Mouse (Mus musculus): Measurements from ENCODE around the gene Hoxd11. TPM values are rescaled to one million over a fixed set of nuclear protein-coding genes. Genes with fewer than 3 reads are reported as not detected.

The Hoxd11 gene
- polyA plus RNA-seq (2014; fragmentation: Illumina TruSeq; extraction: RNeasy Lipid Tissue Mini Kit (QIAGEN cat#74804)), result 4.8 TPM

DNA sequence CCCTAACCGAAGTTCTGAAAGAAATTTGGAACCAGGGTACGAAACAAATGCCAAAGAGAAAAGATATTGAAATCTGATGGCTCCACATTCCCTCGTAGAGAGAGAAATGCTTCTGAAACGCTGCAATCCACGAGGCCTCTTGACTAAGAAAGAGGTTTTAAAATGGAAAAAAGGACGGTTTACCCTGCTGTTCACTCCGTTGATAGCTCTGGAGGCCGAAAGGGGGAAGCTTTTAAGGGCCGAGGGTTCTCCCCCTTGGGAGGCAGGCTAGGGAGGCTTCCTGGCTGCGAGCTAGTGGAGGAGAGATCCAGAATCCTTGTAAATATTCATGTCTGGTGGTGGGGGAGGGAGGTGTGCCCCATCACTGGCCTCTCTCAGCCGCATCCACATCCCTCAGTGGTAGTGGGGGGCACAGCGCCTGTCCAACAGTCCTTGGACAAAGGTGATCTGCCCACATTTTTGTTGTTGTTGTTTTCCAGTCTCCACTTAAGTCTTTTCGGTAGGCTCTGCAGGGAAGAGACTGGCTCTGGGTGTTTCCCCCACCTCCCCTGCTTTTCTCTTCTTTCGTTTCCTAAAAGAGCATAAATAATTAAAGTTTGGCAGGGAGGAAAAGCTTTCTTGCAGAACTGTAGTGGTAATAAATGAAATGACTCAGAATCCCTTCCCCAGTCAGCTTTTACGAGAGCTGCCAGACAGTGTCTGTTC is at the start of gene Hoxd11:
Hoxd11 (plus strand) TSS at position 667 of the 705 bp plus-strand sequence.

GRCm38 (mm10) chr2:74659507-74660005 is 19.8 kb upstream of the Hoxd11 start, which contains the start of gene Evx2:
TSS of gene Evx2 (minus strand) at chr2:74659557.

GRCm38 (mm10) chr2:74667842-74668357 is 11.5 kb upstream of the Hoxd11 start, which contains the start of gene Hoxd13:
TSS of gene Hoxd13 (plus strand) at chr2:74668310.

DNA sequence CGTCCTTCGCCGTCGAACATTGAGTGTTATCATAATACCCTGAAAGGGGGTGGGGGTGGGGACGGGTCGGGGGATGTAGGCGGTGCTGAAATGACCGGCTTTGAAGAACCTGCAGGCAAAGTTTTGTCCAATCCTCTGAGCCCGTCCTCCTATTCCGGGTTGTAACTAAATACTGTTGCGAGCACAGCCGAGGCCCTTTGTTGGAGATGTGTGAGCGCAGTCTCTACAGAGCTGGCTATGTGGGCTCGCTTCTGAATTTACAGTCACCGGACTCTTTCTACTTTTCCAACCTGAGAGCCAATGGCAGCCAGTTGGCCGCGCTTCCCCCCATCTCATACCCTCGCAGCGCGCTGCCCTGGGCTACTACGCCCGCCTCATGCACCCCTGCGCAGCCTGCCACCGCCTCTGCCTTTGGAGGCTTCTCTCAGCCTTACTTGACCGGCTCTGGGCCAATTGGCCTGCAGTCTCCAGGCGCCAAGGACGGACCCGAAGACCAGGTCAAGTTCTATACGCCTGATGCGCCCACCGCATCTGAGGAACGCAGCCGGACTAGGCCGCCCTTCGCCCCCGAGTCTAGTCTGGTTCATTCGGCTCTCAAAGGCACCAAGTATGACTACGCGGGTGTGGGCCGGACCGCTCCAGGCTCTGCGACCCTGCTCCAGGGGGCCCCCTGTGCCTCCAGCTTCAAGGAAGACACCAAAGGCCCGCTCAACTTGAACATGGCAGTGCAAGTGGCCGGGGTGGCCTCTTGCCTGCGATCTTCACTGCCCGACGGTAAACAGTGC is 4.3 kb upstream of the Hoxd11 start, which contains the start of gene Hoxd12:
Hoxd12 (plus strand) TSS at position 133 of the 785 bp plus-strand sequence.

GRCm38 (mm10) chr2:74691022-74691951 is 11.9 kb downstream of the Hoxd11 start, which contains the start of gene Hoxd10:
TSS of gene Hoxd10 (plus strand) at chr2:74691924.

DNA sequence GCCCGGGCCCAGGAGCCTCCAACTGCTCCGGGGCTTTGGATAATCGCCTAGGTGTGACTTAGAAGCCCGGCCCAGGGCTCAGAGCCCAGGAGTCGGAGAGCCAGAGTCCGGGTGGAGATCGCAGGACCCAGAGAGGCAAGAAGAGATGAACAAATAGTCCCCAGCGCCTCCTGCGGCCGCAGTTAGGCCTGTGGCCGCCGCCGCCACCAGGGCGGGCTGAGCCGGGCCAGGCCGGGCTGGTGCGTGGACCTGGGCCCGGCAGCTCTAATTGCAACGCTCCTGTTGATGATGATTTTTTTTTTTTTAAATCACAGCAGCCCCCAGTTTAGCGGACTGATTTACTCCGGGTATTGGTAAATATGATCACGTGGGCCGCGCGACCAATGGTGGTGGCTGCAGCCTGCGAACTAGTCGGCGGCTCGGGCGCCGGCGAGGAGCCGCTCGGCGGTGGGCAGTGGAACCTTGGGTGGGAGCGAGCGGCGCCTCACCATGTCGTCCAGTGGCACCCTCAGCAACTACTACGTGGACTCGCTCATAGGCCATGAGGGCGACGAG is 18.3 kb downstream of the Hoxd11 start, which contains the start of gene Hoxd9:
Hoxd9 (plus strand) TSS at position 161 of the 555 bp plus-strand sequence.

GRCm38 (mm10) chr2:74704393-74704998 is 25.1 kb downstream of the Hoxd11 start, which contains the start of gene Hoxd8:
TSS of gene Hoxd8 (plus strand) at chr2:74704615.

DNA sequence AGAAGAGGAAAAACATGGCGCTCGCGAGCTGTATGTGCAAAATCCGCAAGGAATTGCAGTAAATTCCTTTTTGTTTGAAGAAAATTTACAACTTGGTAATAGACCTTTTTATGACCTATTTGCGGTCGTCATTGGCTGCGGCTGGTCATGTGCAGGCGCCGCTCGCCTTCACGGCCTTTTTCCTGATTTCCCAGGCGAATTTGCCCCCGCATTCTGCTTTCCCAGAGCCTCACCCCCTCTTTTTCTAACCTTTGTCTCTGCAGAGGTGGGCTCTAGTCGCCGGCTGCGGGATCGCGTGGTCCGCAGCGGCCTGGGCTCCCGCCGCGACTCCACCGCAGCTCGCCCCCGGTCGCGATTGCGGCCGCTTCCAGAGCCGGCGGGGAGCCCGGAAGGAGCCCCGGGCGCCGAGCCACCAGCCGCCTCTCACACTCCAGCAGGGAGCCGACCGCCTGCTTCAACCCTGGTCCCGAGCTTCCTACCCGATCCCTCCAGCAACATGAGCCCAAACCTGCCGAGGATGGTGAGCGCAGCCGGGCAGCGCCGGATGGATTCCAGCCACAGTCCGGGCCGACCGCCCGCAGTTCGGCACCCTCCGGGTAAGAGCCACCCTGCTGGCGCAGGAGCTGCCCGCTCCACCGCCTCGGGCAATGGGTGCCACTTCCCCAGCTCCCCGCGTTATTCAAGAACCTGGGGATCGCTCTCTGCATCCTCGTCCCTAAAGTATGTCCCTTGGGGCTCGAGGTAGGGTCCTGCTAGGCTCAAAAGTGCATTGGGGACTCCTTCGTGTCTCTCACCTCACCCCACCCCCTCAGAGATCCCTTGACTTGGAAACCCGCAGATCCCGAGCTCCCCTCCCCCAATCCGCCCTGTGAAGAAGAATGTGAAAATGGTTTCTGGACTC is 32.6 kb downstream of the Hoxd11 start, which contains the start of the genes Hoxd3 and Hoxd4:
Hoxd3 (plus strand) TSS at position 207 of the 901 bp plus-strand sequence.
Hoxd4 (plus strand) TSS at position 209 of the 901 bp plus-strand sequence.

GRCm38 (mm10) chr2:74726551-74726950 is 47.2 kb downstream of the Hoxd11 start, which contains the start of gene Gm28230:
TSS of gene Gm28230 (plus strand) at chr2:74726728.

Other genes with a start within 250 kb of the Hoxd11 start
- 48.7 TPM for gene Lnpk, start 100.1 kb upstream of the Hoxd11 start, polyA plus RNA-seq (2014; fragmentation: Illumina TruSeq; extraction: RNeasy Lipid Tissue Mini Kit (QIAGEN cat#74804))
- gene Evx2, start 20.0 kb upstream of the Hoxd11 start, polyA plus RNA-seq (2014; fragmentation: Illumina TruSeq; extraction: RNeasy Lipid Tissue Mini Kit (QIAGEN cat#74804)), result not detected
- gene Hoxd13, start 11.2 kb upstream of the Hoxd11 start, polyA plus RNA-seq (2014; fragmentation: Illumina TruSeq; extraction: RNeasy Lipid Tissue Mini Kit (QIAGEN cat#74804)), result not detected
- gene Hoxd12, start 4.5 kb upstream of the Hoxd11 start, polyA plus RNA-seq (2014; fragmentation: Illumina TruSeq; extraction: RNeasy Lipid Tissue Mini Kit (QIAGEN cat#74804)), result not detected
- 25.6 TPM for gene Hoxd10, start 12.4 kb downstream of the Hoxd11 start, polyA plus RNA-seq (2014; fragmentation: Illumina TruSeq; extraction: RNeasy Lipid Tissue Mini Kit (QIAGEN cat#74804))
- gene Hoxd9, start 18.2 kb downstream of the Hoxd11 start, polyA plus RNA-seq (2014; fragmentation: Illumina TruSeq; extraction: RNeasy Lipid Tissue Mini Kit (QIAGEN cat#74804)), result 26.6 TPM
- 70.2 TPM for gene Hoxd8, start 25.1 kb downstream of the Hoxd11 start, polyA plus RNA-seq (2014; fragmentation: Illumina TruSeq; extraction: RNeasy Lipid Tissue Mini Kit (QIAGEN cat#74804))
- 1.6 TPM for gene Hoxd3, start 32.4 kb downstream of the Hoxd11 start, polyA plus RNA-seq (2014; fragmentation: Illumina TruSeq; extraction: RNeasy Lipid Tissue Mini Kit (QIAGEN cat#74804))
- 4.2 TPM for gene Hoxd4, start 32.4 kb downstream of the Hoxd11 start, polyA plus RNA-seq (2014; fragmentation: Illumina TruSeq; extraction: RNeasy Lipid Tissue Mini Kit (QIAGEN cat#74804))
- gene Gm28230, start 47.2 kb downstream of the Hoxd11 start, polyA plus RNA-seq (2014; fragmentation: Illumina TruSeq; extraction: RNeasy Lipid Tissue Mini Kit (QIAGEN cat#74804)), result 0.48 TPM
- not detected for gene Hoxd1, start 83.4 kb downstream of the Hoxd11 start, polyA plus RNA-seq (2014; fragmentation: Illumina TruSeq; extraction: RNeasy Lipid Tissue Mini Kit (QIAGEN cat#74804))
- gene Mtx2, start 146.2 kb downstream of the Hoxd11 start, polyA plus RNA-seq (2014; fragmentation: Illumina TruSeq; extraction: RNeasy Lipid Tissue Mini Kit (QIAGEN cat#74804)), result 156 TPM